ENCODE assay signal across 1 mouse cellular context in genomic region chr11:119933819-119934583, GRCm38 (mm10).
TF ChIP-seq lines count a peak whose summit lies in the region.

No protein-coding gene starts in this region.

TF ChIP-seq in CH12.LX, 34 proteins besides CTCF, POLR2A, EP300 and RAD21 (continued from another document):
- peak; percentile 84 for TF ChIP-seq BHLHE40 (IDR thresholded peaks at IDR 0.05; ENCODE audit: low read depth, low read length)
TF ChIP-seq in CH12.LX: peak in this region for 12.
